Mouse (Mus musculus) heart, embryonic 11.5 days (tissue): ENCODE data around the gene Gadd45gip1. TPM values are rescaled to one million over a fixed set of nuclear protein-coding genes. Genes with fewer than 3 reads are reported as not detected.

Experiments used
- ATAC-seq: fragments of 200-750 bp; cut with Nextera tagmentation; replicated peaks from 2 replicates; pipeline ENCODE4 v1.8.0; 2017; ENCODE audit warnings: moderate library complexity; ENCODE audit not compliant: insufficient number of reproducible peaks, low FRiP score, low TSS enrichment
- H3K27ac ChIP-seq: fragments of 300-500 bp; sonication (generic); 2 replicates; pipeline ENCODE4 v1.5.1; 2014; ENCODE audit warnings: mild to moderate bottlenecking, low read depth, low read length
- H3K27me3 ChIP-seq: fragments of 300-500 bp; sonication (generic); 2 replicates; pipeline ENCODE4 v1.6.1; 2014; ENCODE audit warnings: mild to moderate bottlenecking, low read length, mixed read lengths; ENCODE audit not compliant: control insufficient read depth, insufficient read depth
- H3K36me3 ChIP-seq: fragments of 300-500 bp; sonication (generic); 2 replicates; pipeline ENCODE4 v1.6.1; 2014; ENCODE audit warnings: mild to moderate bottlenecking, low read length, moderate library complexity, mixed read lengths; ENCODE audit not compliant: control insufficient read depth, insufficient read depth
- H3K4me1 ChIP-seq: fragments of 300-500 bp; sonication (generic); 2 replicates; pipeline ENCODE4 v1.6.1; 2014; ENCODE audit warnings: low read length; ENCODE audit not compliant: control insufficient read depth, insufficient read depth
- H3K4me2 ChIP-seq: fragments of 300-500 bp; sonication (generic); 2 replicates; pipeline ENCODE4 v1.6.1; 2014; ENCODE audit warnings: mild to moderate bottlenecking, moderate library complexity
- H3K4me3 ChIP-seq: fragments of 300-500 bp; sonication (generic); 2 replicates; pipeline ENCODE4 v1.5.1; 2014; ENCODE audit warnings: low read depth, low read length
- H3K9ac ChIP-seq: fragments of 300-500 bp; sonication (generic); 2 replicates; pipeline ENCODE4 v1.6.1; 2014; ENCODE audit warnings: mild to moderate bottlenecking, low read depth, low read length, moderate library complexity
- H3K9me3 ChIP-seq: fragments of 300-500 bp; sonication (generic); replicated peaks from 2 replicates; pipeline ENCODE4 v1.6.1; 2016; ENCODE audit warnings: low read length; ENCODE audit not compliant: control insufficient read depth
- WGBS: fragments of 180-500 bp; shearing (Covaris S2); extraction: QIAGEN DNeasy Blood & Tissue Kit; methylation state at CpG from one replicate; pipeline ENCODE4 v1.1.7; 2014; ENCODE audit not compliant: insufficient replicate concordance; 5-methylcytosine and 5-hydroxymethylcytosine counted together
- polyA plus RNA-seq: library from polyadenylated mRNA; unstranded; fragments of >200 nt; fragmentation: Nextera tagmentation; extraction: Ambion mirVana; gene quantifications from 2 replicates; pipeline ENCODE4 v1.2.1, GENCODE M21; 2014

Gadd45gip1 gene
- polyA plus RNA-seq, 1 experiment from 2014 or later, result 52.2 TPM

DNA sequence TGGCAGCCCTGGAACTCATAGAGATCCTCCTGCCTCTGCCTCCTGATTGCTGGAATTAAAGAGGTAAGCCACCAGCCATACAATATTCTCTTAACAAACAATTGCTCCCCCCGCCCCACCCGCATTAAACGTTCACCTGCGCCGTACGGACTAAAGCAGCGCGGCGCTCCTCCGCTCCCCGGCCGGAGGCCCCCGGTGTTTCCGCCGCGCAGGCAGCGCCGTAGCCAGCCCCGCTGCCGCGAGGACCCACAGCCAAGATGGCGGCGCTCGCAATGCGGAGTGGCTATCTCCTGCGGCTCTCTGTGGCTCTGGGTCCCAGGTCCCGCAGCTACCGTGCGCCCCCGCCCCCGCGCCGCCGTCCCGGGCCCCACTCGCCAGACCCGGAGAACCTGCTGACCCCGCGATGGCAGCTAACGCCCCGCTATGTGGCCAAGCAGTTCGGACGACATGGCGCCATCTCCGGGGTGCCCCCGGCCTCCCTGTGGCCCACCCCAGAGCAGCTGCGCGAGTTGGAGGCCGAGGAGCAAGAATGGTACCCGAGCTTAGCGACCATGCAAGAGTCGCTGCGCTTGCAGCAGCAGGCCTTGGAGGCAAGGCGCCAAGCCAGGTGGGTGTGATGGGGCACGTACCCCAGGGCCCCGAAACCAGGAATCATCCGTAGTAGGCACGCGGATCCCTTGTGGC lies 854 bp downstream of the Gadd45gip1 start:
- Histone ChIP-seq H3K4me1 (peaks cover 12% of the 10 kb centered on the region), H3K27ac (peak overlapping the region; percentile 96), H3K4me2 (peak overlapping the region; percentile 61), H3K27me3 (no peaks in the 10 kb centered on the region), H3K9ac (peak overlapping the region; percentile 99), H3K9me3 (no peaks in the 10 kb centered on the region), H3K36me3 (peaks cover 23% of the 10 kb centered on the region), H3K4me3 (peak overlapping the region; percentile 92)
- WGBS, result 1% methylated on average over 59 of the region's 59 CpGs
- ATAC-seq, result peak; percentile 75

DNA sequence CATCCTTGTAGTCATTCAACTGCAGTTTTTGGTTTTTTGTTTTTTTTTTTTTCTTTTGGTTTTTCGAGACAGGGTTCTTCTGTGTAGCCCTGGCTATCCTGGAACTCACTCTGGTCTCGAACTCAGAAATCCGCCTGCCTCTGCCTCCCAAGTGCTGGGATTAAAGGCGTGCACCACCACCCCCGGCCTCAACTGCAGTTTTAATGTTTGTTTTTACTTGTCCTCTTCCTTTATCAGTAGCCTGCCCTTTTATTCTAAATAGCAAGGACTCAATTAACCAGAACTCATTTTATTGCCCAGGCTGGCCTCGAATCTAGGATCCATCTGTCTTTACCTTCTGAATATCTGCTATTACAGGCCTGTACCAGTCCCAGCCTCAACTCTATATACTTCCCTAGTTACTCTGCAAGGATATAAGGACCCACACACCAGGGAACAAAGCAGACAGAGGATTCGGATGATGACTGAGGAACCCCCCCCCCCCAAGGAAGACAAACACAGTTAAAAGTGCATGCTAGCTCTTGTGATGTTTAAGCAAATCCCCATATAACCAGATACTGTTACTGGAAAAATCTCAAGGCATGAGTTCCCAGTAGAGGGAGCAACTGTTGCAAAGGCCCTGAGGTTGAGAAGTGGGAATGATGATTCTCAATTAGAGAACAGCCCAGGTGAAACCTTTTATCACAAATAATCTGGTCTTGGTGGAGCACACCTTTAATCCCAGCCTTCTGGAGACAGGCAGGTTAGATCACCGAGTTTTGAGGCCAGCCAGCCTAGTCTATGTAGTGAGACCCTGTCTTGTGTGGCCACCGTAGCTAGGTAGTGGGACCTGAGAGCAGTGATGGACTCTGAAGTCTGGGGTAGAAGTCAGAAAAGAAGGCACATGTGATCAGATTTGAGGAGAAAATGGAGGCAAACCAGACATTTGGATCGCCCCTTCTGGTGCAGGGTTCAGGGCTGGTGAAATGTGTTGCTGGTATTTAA lies 1.7 kb downstream of the Gadd45gip1 start:
- no peaks in the 10 kb centered on the region for H3K9me3 ChIP-seq
- no peak for ATAC-seq
- 58% methylated on average over 10 of the region's 10 CpGs for WGBS
- peak overlapping the region; percentile 92 for H3K4me3 ChIP-seq
- H3K4me1 ChIP-seq, result peaks cover 12% of the 10 kb centered on the region
- H3K27ac ChIP-seq, result peak overlapping the region; percentile 96
- peaks cover 32% of the 10 kb centered on the region for H3K36me3 ChIP-seq
- peak overlapping the region; percentile 61 for H3K4me2 ChIP-seq
- H3K9ac ChIP-seq, result peak overlapping the region; percentile 99
- H3K27me3 ChIP-seq, result no peaks in the 10 kb centered on the region

DNA sequence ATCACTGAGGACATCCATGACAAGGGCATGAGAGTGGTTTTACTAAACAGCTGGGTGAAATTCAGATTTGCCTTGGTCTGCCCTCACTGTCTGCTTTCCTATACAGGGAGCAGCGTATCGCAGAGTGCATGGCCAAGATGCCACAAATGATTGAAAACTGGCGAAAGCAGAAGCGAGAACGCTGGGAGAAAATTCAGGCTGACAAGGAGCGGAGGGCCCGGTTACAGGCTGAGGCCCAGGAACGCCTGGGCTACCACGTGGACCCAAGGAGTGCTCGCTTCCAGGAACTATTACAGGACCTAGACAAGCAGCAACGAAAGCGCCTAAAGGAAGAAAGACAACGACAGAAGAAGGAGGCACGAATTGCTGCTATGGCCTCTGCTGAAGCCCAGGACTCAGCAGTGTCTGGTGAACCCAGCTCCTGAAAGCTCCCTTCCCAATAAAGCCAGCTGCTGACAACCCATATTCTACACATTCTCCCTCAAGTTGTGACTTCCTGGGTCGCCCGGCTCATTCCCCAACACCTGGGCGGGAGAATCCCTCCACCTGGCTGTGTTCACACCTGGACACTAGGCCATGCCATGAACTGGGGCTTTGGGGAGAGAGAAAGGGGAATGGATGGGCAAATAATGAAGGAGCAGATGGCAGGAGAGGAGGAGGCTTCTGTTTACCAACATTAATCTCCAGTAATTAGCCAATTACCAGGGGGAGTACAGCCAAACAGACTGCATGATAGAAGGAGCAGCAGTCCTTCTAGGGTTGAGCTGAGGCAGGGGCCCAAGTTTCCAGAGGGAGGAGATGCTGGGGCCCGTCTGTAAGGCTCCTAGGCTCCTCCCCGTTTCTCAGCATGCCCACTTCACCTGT lies 2.9 kb downstream of the Gadd45gip1 start:
- Histone ChIP-seq H3K27me3 (no peaks in the 10 kb centered on the region), H3K9ac (no peak overlapping the region), H3K4me2 (no peak overlapping the region), H3K9me3 (no peaks in the 10 kb centered on the region), H3K36me3 (peaks cover 38% of the 10 kb centered on the region), H3K4me1 (peaks cover 13% of the 10 kb centered on the region), H3K4me3 (no peak overlapping the region), H3K27ac (no peak overlapping the region)
- WGBS, result 87% methylated on average over 19 of the region's 19 CpGs
- no peak for ATAC-seq

DNA sequence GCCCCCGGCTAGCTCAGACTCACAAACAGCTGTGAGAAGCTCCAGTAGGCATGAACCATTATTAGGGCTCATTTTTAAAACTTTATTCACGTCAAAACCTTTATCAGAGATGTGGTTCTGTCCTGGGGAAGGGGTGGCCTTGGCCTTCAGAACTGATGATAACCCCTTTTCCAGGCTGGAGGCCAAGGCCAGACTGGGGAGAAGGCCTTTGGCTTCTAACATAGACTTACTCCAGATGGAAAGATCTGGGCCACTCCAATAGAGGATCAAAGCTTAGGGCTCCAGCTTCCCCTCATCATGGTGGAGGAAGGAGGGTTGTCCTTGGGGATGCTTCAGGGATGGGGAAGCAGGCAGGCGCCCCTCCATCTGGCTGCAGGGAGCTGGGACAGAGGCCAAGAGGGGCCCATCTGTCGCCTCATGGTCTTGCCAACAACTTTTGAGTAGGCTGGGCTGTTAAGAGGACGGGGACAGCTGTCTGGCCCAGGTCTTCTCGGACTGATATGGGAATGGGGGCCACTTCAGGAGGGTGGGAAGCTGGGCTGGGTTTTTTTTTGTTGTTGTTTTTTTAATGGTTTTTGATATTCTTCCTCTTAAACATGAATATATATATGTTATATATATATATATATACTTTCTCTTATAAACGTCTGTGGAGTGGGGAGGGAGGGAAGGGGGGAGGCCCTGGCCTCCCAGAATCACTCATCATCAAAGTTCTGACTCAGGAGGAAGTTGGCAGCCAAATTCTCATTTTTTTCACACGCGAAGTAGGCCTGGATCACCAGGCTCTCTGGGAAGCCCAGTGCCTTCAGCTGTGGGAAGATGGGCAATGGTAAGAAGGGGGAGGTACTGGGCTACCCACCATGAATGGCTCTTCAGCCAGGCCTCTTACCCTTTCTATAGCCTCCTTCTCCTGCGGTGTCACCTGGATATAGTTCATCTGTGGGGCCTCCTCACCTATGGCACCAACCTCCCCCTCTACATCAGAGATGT lies 3.8 kb downstream of the Gadd45gip1 start:
- Histone ChIP-seq H3K4me1 (peaks cover 19% of the 10 kb centered on the region), H3K9me3 (no peaks in the 10 kb centered on the region), H3K27me3 (no peaks in the 10 kb centered on the region), H3K9ac (no peak overlapping the region), H3K4me3 (no peak overlapping the region), H3K27ac (no peak overlapping the region), H3K36me3 (peaks cover 38% of the 10 kb centered on the region), H3K4me2 (no peak overlapping the region)
- 75% methylated on average over 10 of the region's 10 CpGs for WGBS
- ATAC-seq, result no peak

DNA sequence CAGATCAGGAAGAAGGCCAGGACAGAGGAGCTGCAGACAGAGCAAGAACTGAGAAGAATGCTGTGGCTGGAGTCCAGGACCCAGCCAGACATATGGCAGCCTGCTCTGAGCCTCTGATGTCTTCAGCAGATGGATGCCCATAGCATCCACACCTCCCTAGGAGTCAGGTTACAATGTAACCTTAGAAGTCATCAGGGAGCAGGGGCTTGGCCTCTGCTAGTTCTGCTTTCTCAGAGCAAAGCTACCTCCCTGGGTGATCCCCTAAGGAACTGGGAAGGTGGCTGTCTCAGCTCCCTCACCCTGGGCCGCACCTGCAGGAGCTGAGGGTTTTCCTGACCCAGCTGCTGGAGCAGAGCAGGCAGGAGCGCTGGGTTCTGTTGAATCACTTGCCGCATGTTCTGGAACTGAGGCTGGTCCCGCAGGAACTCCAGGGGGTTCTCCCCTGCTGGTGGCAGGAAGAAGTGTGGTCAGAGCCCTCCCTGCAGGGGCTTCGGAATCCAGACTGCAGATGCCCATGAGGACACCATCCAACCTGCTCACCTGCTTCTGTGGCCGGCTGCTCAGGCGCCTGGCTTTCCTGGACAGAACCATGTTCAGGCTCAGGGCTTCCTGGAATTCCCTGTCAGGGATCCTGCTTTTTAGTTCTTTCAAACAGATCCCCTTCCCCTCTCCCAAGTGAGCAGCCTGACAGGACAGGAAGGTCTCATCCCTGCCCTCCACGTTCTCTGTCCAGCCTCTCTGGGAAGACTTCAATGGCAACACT lies 6.0 kb downstream of the Gadd45gip1 start:
- Histone ChIP-seq H3K36me3 (peaks cover 46% of the 10 kb centered on the region), H3K4me1 (peaks cover 19% of the 10 kb centered on the region), H3K9ac (no peak overlapping the region), H3K4me2 (peak overlapping the region; percentile 44), H3K9me3 (no peaks in the 10 kb centered on the region), H3K4me3 (no peak overlapping the region), H3K27ac (no peak overlapping the region), H3K27me3 (no peaks in the 10 kb centered on the region)
- ATAC-seq, result no peak
- 62% methylated on average over 8 of the region's 8 CpGs for WGBS

DNA sequence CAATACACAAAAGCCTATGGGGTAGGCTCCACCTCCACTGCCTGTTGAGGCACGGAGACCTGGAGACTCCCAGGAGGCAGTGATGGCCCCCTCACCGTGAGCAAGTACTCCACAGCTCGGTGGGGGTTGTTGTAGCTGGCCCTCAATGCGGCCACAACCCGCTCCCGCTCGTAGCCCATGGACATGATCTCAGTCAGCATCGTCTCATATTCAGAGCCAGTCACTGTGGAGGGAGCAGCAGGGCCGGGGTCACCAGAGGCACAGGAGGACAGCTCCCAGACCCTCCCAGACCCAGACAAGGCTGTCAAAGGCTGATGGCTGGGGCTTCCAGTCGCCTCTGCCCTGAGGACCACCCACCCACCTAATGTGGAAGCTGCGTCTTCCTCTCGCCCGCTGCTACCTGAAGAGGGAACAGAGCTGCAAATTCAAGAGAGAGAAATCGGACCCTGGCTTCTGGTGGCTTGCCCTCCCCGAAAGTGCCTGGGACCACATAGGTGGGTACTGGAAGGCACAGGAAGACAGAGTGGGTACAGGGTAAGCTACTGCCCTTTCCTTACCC lies 6.7 kb downstream of the Gadd45gip1 start:
- Histone ChIP-seq H3K27me3 (no peaks in the 10 kb centered on the region), H3K4me3 (0 out of 2 replicates have a peak overlapping the region, but pooled peaks have one; percentile 2), H3K4me2 (peak overlapping the region; percentile 44), H3K27ac (peak overlapping the region; percentile 35; the same call in 1 of the 2 replicates), H3K9ac (peak overlapping the region; percentile 35; the same call in 1 of the 2 replicates), H3K9me3 (no peaks in the 10 kb centered on the region), H3K4me1 (peaks cover 22% of the 10 kb centered on the region), H3K36me3 (peaks cover 52% of the 10 kb centered on the region)
- ATAC-seq, result 0 out of 2 replicates have a peak, but pooled peaks have one; percentile 4
- WGBS, result 85% methylated on average over 15 of the region's 15 CpGs

DNA sequence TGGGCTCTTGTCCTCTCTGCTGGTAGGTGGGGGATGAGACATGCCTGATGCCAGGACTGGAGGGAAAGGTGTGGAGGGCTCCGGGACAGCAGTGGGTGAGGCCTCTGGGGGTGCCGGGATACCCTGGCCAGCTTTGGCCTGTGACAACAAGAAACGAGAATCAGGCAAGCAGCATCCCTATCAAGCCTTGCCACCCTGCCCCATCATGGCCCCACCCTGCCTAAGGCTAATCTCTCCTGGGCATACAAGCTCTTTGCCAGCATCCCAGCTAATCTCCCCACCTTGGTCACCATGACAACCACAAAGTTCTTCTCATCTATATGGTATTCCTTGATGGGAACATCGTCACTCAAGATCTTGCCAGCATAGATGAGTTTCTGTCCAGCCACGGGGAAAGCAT lies 7.2 kb downstream of the Gadd45gip1 start:
- H3K36me3 ChIP-seq, result peaks cover 56% of the 10 kb centered on the region
- H3K9me3 ChIP-seq, result no peaks in the 10 kb centered on the region
- H3K4me2 ChIP-seq, result peak overlapping the region; percentile 44
- WGBS, result 68% methylated on average over 5 of the region's 5 CpGs
- peaks cover 18% of the 10 kb centered on the region for H3K4me1 ChIP-seq
- H3K4me3 ChIP-seq, result no peak overlapping the region
- no peaks in the 10 kb centered on the region for H3K27me3 ChIP-seq
- ATAC-seq, result peak; percentile 52
- H3K27ac ChIP-seq, result peak overlapping the region; percentile 35; the same call in 1 of the 2 replicates
- peak overlapping the region; percentile 35; the same call in 1 of the 2 replicates for H3K9ac ChIP-seq
